16 mouse cellular contexts compared by ENCODE assay signal in the genomic region with DNA sequence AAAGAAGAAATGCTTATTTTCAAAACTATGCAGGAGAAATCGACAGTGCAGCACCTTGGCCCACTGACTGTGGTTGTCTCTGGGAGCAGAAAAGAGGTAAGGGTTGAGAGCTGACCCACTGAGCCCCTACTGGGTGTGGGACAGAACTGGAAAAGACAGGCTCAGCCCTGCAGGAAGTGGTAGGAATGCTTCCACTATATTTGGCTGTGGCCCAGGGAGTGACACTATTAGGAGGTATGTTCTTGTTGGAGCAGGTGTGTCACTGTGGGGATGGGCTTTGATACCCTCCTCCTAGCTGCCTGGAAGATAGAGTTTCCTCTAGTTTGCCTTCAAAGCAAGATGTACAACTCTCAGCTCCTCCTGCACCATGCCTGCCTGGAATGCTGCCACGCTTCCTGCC. TPM values are rescaled to one million over a fixed set of nuclear protein-coding genes. Genes with fewer than 3 reads are reported as not detected.
DNase-seq lines count a peak whose midpoint lies in the region; ATAC-seq lines count a peak whose summit lies in the region.
"Had no signal": no experiment of that assay in that cellular context is flagged by ENCODE, and none has a peak within 500 bp of the region (broad histone marks: within the 10 kb centered on the region; RNA-seq: fewer than 3 reads in every experiment).

No protein-coding gene starts in this region.

- no peak overlapping the region for H3K9ac ChIP-seq in embryonic facial prominence, embryonic 15.5 days
- no peak overlapping the region for H3K9ac ChIP-seq in limb, embryonic 15.5 days
- no peak overlapping the region for H3K9ac ChIP-seq in stomach, embryonic 15.5 days
- H3K9ac ChIP-seq in liver, embryonic 11.5 days (ENCODE audit: low read depth, low read length): no peak overlapping the region
- H3K9ac ChIP-seq: hindbrain, embryonic 12.5 days had no signal

- H3K4me1 ChIP-seq in embryonic facial prominence, embryonic 15.5 days: no peaks in the 10 kb centered on the region
- H3K4me1 ChIP-seq in embryonic facial prominence, embryonic 10.5 days: no peaks in the 10 kb centered on the region
- no peaks in the 10 kb centered on the region for H3K4me1 ChIP-seq in limb, embryonic 15.5 days
- H3K4me1 ChIP-seq in limb, embryonic 10.5 days: no peaks in the 10 kb centered on the region
- no peaks in the 10 kb centered on the region for H3K4me1 ChIP-seq in stomach, embryonic 15.5 days
- H3K4me1 ChIP-seq in liver, embryonic 11.5 days (replicated peaks; ENCODE audit: control insufficient read depth, insufficient read depth, low read length): no peaks in the 10 kb centered on the region
- H3K4me1 ChIP-seq: forebrain, embryonic 10.5 days; hindbrain, embryonic 12.5 days had no signal

- H3K27ac ChIP-seq in embryonic facial prominence, embryonic 15.5 days (replicated peaks): 0 out of 2 replicates have a peak overlapping the region, but pooled peaks have one; percentile 30
- H3K27ac ChIP-seq in embryonic facial prominence, embryonic 10.5 days (replicated peaks): no peak overlapping the region
- H3K27ac ChIP-seq in limb, embryonic 15.5 days: peak overlapping the region; percentile 17; the same call in 1 of the 2 replicates
- no peak overlapping the region for H3K27ac ChIP-seq in limb, embryonic 10.5 days
- H3K27ac ChIP-seq in stomach, embryonic 15.5 days: peak overlapping the region; percentile 23; the same call in 1 of the 2 replicates
- H3K27ac ChIP-seq in liver, embryonic 11.5 days (ENCODE audit: low read depth, low read length): no peak overlapping the region
- H3K27ac ChIP-seq: forebrain, embryonic 10.5 days; hindbrain, embryonic 12.5 days had no signal

- H3K9me3 ChIP-seq in embryonic facial prominence, embryonic 15.5 days (replicated peaks): no peaks in the 10 kb centered on the region
- no peaks in the 10 kb centered on the region for H3K9me3 ChIP-seq in embryonic facial prominence, embryonic 10.5 days
- H3K9me3 ChIP-seq in limb, embryonic 15.5 days: no peaks in the 10 kb centered on the region
- H3K9me3 ChIP-seq in limb, embryonic 10.5 days (replicated peaks): no peaks in the 10 kb centered on the region
- no peaks in the 10 kb centered on the region for H3K9me3 ChIP-seq in stomach, embryonic 15.5 days
- H3K9me3 ChIP-seq in liver, embryonic 11.5 days (ENCODE audit: control insufficient read depth, low read length): no peaks in the 10 kb centered on the region
- H3K9me3 ChIP-seq: forebrain, embryonic 10.5 days; hindbrain, embryonic 12.5 days had no signal

- H3K4me2 ChIP-seq in embryonic facial prominence, embryonic 15.5 days (replicated peaks): no peak overlapping the region
- H3K4me2 ChIP-seq in limb, embryonic 15.5 days: no peak overlapping the region
- no peak overlapping the region for H3K4me2 ChIP-seq in stomach, embryonic 15.5 days
- no peak overlapping the region for H3K4me2 ChIP-seq in liver, embryonic 11.5 days
- H3K4me2 ChIP-seq: hindbrain, embryonic 12.5 days had no signal

- WGBS in embryonic facial prominence, embryonic 15.5 days: 81% methylated on average over 2 of the region's 2 CpGs
- 81% methylated on average over 2 of the region's 2 CpGs for WGBS in embryonic facial prominence, embryonic 10.5 days
- 84% methylated on average over 2 of the region's 2 CpGs for WGBS in limb, embryonic 15.5 days
- WGBS in limb, embryonic 10.5 days: 86% methylated on average over 2 of the region's 2 CpGs
- 78% methylated on average over 2 of the region's 2 CpGs for WGBS in stomach, embryonic 15.5 days
- 75% methylated on average over 2 of the region's 2 CpGs for WGBS in liver, embryonic 11.5 days

- no peak for DNase-seq in embryonic facial prominence, embryonic 10.5 days (ENCODE audit: low spot score)
- DNase-seq in limb, embryonic 10.5 days (ENCODE audit: low spot score): no peak
- DNase-seq in lung, postnatal 25 days (ENCODE audit: low spot score): no peak
- no peak for DNase-seq in liver, embryonic 11.5 days (ENCODE audit: low spot score)
- DNase-seq: adrenal gland, adult 8-10 months; adrenal gland, postnatal 36 days; gastrocnemius, postnatal 36 days; heart, adult 11 months; heart, postnatal 36 days had no signal

- H3K4me3 ChIP-seq in embryonic facial prominence, embryonic 15.5 days (replicated peaks): no peak overlapping the region
- H3K4me3 ChIP-seq in embryonic facial prominence, embryonic 10.5 days: no peak overlapping the region
- H3K4me3 ChIP-seq in limb, embryonic 15.5 days: no peak overlapping the region
- no peak overlapping the region for H3K4me3 ChIP-seq in limb, embryonic 10.5 days
- no peak overlapping the region for H3K4me3 ChIP-seq in stomach, embryonic 15.5 days (replicated peaks)
- H3K4me3 ChIP-seq in liver, embryonic 11.5 days (ENCODE audit: low read depth, low read length): no peak overlapping the region
- H3K4me3 ChIP-seq: erythroblast, embryonic 14.5 days; forebrain, embryonic 10.5 days; hindbrain, embryonic 12.5 days had no signal

- H3K27me3 ChIP-seq in embryonic facial prominence, embryonic 15.5 days: no peaks in the 10 kb centered on the region
- no peaks in the 10 kb centered on the region for H3K27me3 ChIP-seq in embryonic facial prominence, embryonic 10.5 days (replicated peaks; ENCODE audit: low read depth, poor library complexity, severe bottlenecking)
- no peaks in the 10 kb centered on the region for H3K27me3 ChIP-seq in limb, embryonic 15.5 days
- no peaks in the 10 kb centered on the region for H3K27me3 ChIP-seq in limb, embryonic 10.5 days (ENCODE audit: low read depth, poor library complexity, severe bottlenecking)
- no peaks in the 10 kb centered on the region for H3K27me3 ChIP-seq in stomach, embryonic 15.5 days (replicated peaks)
- H3K27me3 ChIP-seq in liver, embryonic 11.5 days (replicated peaks; ENCODE audit: control insufficient read depth, insufficient read depth, low read length): no peaks in the 10 kb centered on the region
- H3K27me3 ChIP-seq: CH12.LX; hindbrain, embryonic 12.5 days had no signal

- no peak for ATAC-seq in embryonic facial prominence, embryonic 15.5 days (ENCODE audit: insufficient number of reproducible peaks, low FRiP score, low TSS enrichment, low read depth)
- no peak for ATAC-seq in limb, embryonic 15.5 days (ENCODE audit: insufficient number of reproducible peaks, low FRiP score, low TSS enrichment, low read depth)
- ATAC-seq in stomach, embryonic 15.5 days (ENCODE audit: insufficient read depth, low FRiP score, low read depth): no peak
- ATAC-seq in liver, embryonic 11.5 days (replicated peaks; ENCODE audit: low FRiP score): no peak

- H3K36me3 ChIP-seq in embryonic facial prominence, embryonic 15.5 days: no peaks in the 10 kb centered on the region
- H3K36me3 ChIP-seq in embryonic facial prominence, embryonic 10.5 days (replicated peaks): no peaks in the 10 kb centered on the region
- H3K36me3 ChIP-seq in limb, embryonic 15.5 days: no peaks in the 10 kb centered on the region
- no peaks in the 10 kb centered on the region for H3K36me3 ChIP-seq in limb, embryonic 10.5 days
- no peaks in the 10 kb centered on the region for H3K36me3 ChIP-seq in stomach, embryonic 15.5 days
- no peaks in the 10 kb centered on the region for H3K36me3 ChIP-seq in liver, embryonic 11.5 days (ENCODE audit: control insufficient read depth, insufficient read depth, low read length)
- H3K36me3 ChIP-seq: forebrain, embryonic 10.5 days; hindbrain, embryonic 12.5 days had no signal

RNA-seq across cellular contexts. Expression of a gene that starts 16.0 kb away (rescaled TPM):
- polyA plus RNA-seq in embryonic facial prominence, embryonic 15.5 days (2015; fragmentation: Nextera tagmentation; extraction: Ambion mirVana): 19.1 and 20.5 TPM in 2 replicates
- polyA plus RNA-seq in embryonic facial prominence, embryonic 10.5 days (2016; fragmentation: Nextera tagmentation; extraction: Ambion mirVana): 13.5 TPM in 2 replicates
- 19.1 and 20.6 TPM in 2 replicates for polyA plus RNA-seq in limb, embryonic 15.5 days (2015; fragmentation: Nextera tagmentation; extraction: Ambion mirVana)
- 11.1 and 11.9 TPM in 2 replicates for polyA plus RNA-seq in limb, embryonic 10.5 days (2016; fragmentation: Nextera tagmentation; extraction: Ambion mirVana)
- polyA plus RNA-seq in stomach, embryonic 15.5 days (2015; fragmentation: Nextera tagmentation; extraction: Ambion mirVana): 15.0 and 15.4 TPM in 2 replicates
- 18.6 and 19.4 TPM in 2 replicates for polyA plus RNA-seq in liver, embryonic 11.5 days (2014; fragmentation: Nextera tagmentation; extraction: Ambion mirVana)

Comparison
In these comparisons a context has a peak if more than half of its experiments do, and no peak if none do; other contexts are left out.
1. H3K27ac ChIP-seq: peak in embryonic facial prominence, embryonic 15.5 days (single experiment), limb, embryonic 15.5 days (single experiment) and stomach, embryonic 15.5 days (single experiment); none in embryonic facial prominence, embryonic 10.5 days (single experiment), limb, embryonic 10.5 days (single experiment) and liver, embryonic 11.5 days (single experiment).